Mouse (Mus musculus) intestine, postnatal 0 days (tissue): ENCODE results near the gene Ttll5. TPM values are rescaled to one million over a fixed set of nuclear protein-coding genes. Genes with fewer than 3 reads are reported as not detected.

Experiments
- ATAC-seq: fragments of 200-750 bp; cut with Nextera tagmentation; 2 replicates; pipeline ENCODE4 v1.8.0; 2017; ENCODE audit warnings: mild to moderate bottlenecking, moderate TSS enrichment, moderate library complexity
- H3K27ac ChIP-seq: fragments of 300-500 bp; sonication (generic); 2 replicates; pipeline ENCODE4 v1.5.1; 2014; ENCODE audit warnings: mild to moderate bottlenecking, low read depth, low read length, moderate library complexity
- H3K27me3 ChIP-seq: fragments of 300-500 bp; sonication (generic); replicated peaks from 2 replicates; pipeline ENCODE4 v1.6.1; 2014; ENCODE audit warnings: low read length, mixed read lengths; ENCODE audit not compliant: control insufficient read depth, insufficient read depth
- H3K36me3 ChIP-seq: fragments of 300-500 bp; sonication (generic); 2 replicates; pipeline ENCODE4 v1.6.1; 2014; ENCODE audit warnings: mild to moderate bottlenecking, moderate library complexity; ENCODE audit not compliant: control insufficient read depth, insufficient read depth
- H3K4me1 ChIP-seq: fragments of 300-500 bp; sonication (generic); replicated peaks from 2 replicates; pipeline ENCODE4 v1.6.1; 2014; ENCODE audit warnings: antibody characterized with exemption, low read length, mixed read lengths; ENCODE audit not compliant: control insufficient read depth, insufficient read depth
- H3K4me2 ChIP-seq: fragments of 300-500 bp; sonication (generic); replicated peaks from 2 replicates; pipeline ENCODE4 v1.6.1; 2014; ENCODE audit warnings: low read depth, mild to moderate bottlenecking, moderate library complexity
- H3K4me3 ChIP-seq: fragments of 300-500 bp; sonication (generic); 2 replicates; pipeline ENCODE4 v1.5.1; 2014; ENCODE audit warnings: low read depth, low read length
- H3K9ac ChIP-seq: fragments of 300-500 bp; sonication (generic); 2 replicates; pipeline ENCODE4 v1.6.1; 2014; ENCODE audit warnings: mild to moderate bottlenecking, low read depth, low read length
- H3K9me3 ChIP-seq: fragments of 300-500 bp; sonication (generic); 2 replicates; pipeline ENCODE4 v1.6.1; 2016; ENCODE audit warnings: mixed run types; ENCODE audit not compliant: control insufficient read depth
- CTCF ChIP-seq: sonication (generic); IDR thresholded peaks from 2 replicates; pipeline ENCODE4 v1.5.1; 2016; ENCODE audit warnings: low read depth, mild to moderate bottlenecking, control low read depth, antibody characterized with exemption, moderate library complexity
- WGBS: fragments of 180-500 bp; shearing (Covaris S2); extraction: QIAGEN DNeasy Blood & Tissue Kit; methylation state at CpG from one replicate; pipeline ENCODE4 v1.1.7; 2014; 5-methylcytosine and 5-hydroxymethylcytosine counted together
- polyA plus RNA-seq: library from polyadenylated mRNA; unstranded; fragments of >200 nt; fragmentation: Nextera tagmentation; extraction: Ambion mirVana; gene quantifications from 2 replicates; pipeline ENCODE4 v1.2.1, GENCODE M21; 2015

Ttll5 gene
- polyA plus RNA-seq, 1 experiment from 2014 or later: 3.3 TPM

GRCm38 (mm10) chr12:85973526-85973925 lies 149.1 kb downstream of the Ttll5 start:
- no peaks in the 10 kb centered on the region for H3K4me1 ChIP-seq
- no peaks in the 10 kb centered on the region for H3K9me3 ChIP-seq
- H3K27me3 ChIP-seq: no peaks in the 10 kb centered on the region
- no peak overlapping the region for H3K27ac ChIP-seq
- no peak for TF ChIP-seq CTCF
- 43% methylated on average over 4 of the region's 4 CpGs for WGBS
- no peak overlapping the region for H3K4me2 ChIP-seq
- no peaks in the 10 kb centered on the region for H3K36me3 ChIP-seq
- H3K4me3 ChIP-seq: no peak overlapping the region
- ATAC-seq: no peak
- no peak overlapping the region for H3K9ac ChIP-seq

GRCm38 (mm10) chr12:85974030-85974429 lies 149.6 kb downstream of the Ttll5 start:
- no peak overlapping the region for H3K27ac ChIP-seq
- no peaks in the 10 kb centered on the region for H3K27me3 ChIP-seq
- no peaks in the 10 kb centered on the region for H3K36me3 ChIP-seq
- no peak overlapping the region for H3K4me3 ChIP-seq
- no peak overlapping the region for H3K4me2 ChIP-seq
- WGBS: 57% methylated on average over 4 of the region's 4 CpGs
- TF ChIP-seq CTCF: no peak
- H3K9me3 ChIP-seq: no peaks in the 10 kb centered on the region
- H3K9ac ChIP-seq: no peak overlapping the region
- no peak for ATAC-seq
- H3K4me1 ChIP-seq: no peaks in the 10 kb centered on the region

- H3K9ac ChIP-seq: no peak overlapping the region
- no peaks in the 10 kb centered on the region for H3K27me3 ChIP-seq
- H3K36me3 ChIP-seq: 0 out of 2 replicates have a peak, but pooled peaks cover 3% of the 10 kb centered on the region
- no peak overlapping the region for H3K4me3 ChIP-seq
- 90% methylated on average over 5 of the region's 5 CpGs for WGBS
- no peak for ATAC-seq
- TF ChIP-seq CTCF: no peak
- H3K4me1 ChIP-seq: no peaks in the 10 kb centered on the region
- no peaks in the 10 kb centered on the region for H3K9me3 ChIP-seq
- no peak overlapping the region for H3K27ac ChIP-seq
- no peak overlapping the region for H3K4me2 ChIP-seq
These were observed 155.5 kb downstream of the Ttll5 start for GRCm38 (mm10) chr12:85979996-85980395.

DNA sequence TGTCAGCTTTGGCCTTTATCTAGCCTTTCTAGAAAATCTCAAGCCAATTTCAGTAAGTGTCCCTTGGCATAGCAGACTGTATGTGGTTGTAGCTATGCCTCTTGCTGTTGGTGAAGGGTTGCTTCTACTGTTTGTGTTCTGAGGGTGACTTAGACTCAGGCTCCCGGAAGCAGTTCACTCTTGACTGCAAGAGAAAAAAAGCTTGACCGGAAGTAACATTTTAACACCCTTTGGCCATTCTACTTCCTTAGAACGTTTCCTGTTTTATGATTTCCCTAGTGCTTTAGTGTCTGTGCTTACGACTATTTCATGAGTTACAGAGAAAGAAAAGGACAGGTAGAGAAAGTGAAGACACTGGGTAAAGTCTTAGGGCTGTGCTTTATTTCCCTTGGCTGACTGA lies 161.1 kb downstream of the Ttll5 start:
- Histone ChIP-seq H3K9ac (no peak overlapping the region), H3K36me3 (no peaks in the 10 kb centered on the region), H3K27me3 (no peaks in the 10 kb centered on the region), H3K9me3 (no peaks in the 10 kb centered on the region), H3K4me2 (no peak overlapping the region), H3K27ac (no peak overlapping the region), H3K4me3 (no peak overlapping the region), H3K4me1 (no peaks in the 10 kb centered on the region)
- ATAC-seq: no peak
- WGBS: 68% methylated on average over 4 of the region's 4 CpGs
- TF ChIP-seq CTCF: no peak

DNA sequence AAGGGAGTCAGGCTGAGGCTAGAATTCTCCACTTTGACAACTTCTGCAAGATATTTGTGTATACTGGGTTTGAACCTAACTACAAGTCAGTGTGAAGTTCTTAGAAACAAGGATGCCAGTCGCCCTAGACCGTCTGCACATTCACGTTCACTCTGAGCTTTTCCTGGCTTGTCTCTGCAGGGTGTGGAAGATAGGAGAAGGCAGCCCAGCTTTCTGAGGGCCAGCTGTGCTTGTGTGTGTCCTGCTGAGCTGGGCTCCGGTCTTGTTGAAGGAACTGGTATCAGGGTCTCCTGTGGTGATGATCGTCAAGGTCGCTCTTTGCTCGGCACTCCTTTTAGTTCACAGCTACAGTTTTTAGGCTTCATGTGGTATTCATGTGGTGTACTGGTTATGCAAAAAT lies 161.6 kb downstream of the Ttll5 start:
- 82% methylated on average over 7 of the region's 7 CpGs for WGBS
- TF ChIP-seq CTCF: no peak
- Histone ChIP-seq H3K27ac (no peak overlapping the region), H3K9me3 (no peaks in the 10 kb centered on the region), H3K4me3 (no peak overlapping the region), H3K36me3 (no peaks in the 10 kb centered on the region), H3K9ac (no peak overlapping the region), H3K27me3 (no peaks in the 10 kb centered on the region), H3K4me2 (no peak overlapping the region), H3K4me1 (no peaks in the 10 kb centered on the region)
- ATAC-seq: no peak

DNA sequence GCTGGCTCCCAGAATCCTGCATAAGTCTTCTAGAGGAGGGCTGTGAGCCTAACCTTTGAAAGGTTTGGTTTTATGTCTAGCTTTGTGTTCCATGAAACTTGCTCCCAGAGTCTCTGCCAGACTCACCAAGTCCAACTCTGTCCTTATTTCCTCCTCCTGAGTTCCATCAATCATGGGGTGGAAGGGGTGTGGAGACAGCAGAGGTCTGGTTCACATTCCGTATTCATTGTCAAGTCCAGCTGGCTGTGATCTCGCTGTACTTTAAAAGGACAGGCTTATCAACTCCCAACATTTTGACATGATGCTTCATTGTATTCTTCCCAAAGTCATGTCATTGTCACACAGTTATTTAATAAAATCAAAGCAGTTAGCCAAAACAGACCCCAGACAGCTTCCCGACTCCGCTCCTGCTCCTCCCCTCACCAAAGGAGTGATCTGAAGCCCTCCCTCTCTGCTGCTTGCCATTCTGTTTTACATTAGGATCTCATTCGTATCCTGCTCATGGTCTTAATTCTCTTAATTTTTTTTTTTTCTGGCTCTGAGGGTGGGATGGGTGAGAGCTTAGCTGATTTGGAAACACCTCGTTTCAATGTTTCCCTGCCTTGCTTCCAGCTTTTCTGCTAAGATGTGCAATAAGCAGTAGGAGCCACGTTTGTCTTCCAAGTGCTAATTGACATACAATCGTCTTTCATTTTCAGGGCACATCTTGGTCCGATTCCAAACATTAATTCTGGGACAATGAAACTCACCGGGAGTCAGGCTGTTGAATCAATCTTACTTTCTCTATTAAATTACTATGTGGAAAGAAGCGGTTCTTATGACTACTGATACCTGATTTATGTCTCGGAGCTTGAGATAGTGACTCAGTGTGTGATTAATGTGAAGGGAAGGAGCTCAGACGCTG lies 162.3 kb downstream of the Ttll5 start:
- Histone ChIP-seq H3K27ac (no peak overlapping the region), H3K36me3 (no peaks in the 10 kb centered on the region), H3K27me3 (no peaks in the 10 kb centered on the region), H3K9ac (no peak overlapping the region), H3K4me1 (no peaks in the 10 kb centered on the region), H3K9me3 (no peaks in the 10 kb centered on the region), H3K4me2 (no peak overlapping the region), H3K4me3 (no peak overlapping the region)
- 61% methylated on average over 13 of the region's 13 CpGs for WGBS
- no peak for ATAC-seq
- TF ChIP-seq CTCF: no peak
